Mouse (Mus musculus) limb, embryonic 11.5 days (tissue): ENCODE results near the gene Mipol1. TPM values are rescaled to one million over a fixed set of nuclear protein-coding genes. Genes with fewer than 3 reads are reported as not detected.

Source experiments
- ATAC-seq: fragments of 200-750 bp; cut with Nextera tagmentation; 2 replicates; pipeline ENCODE4 v1.8.0; 2017; ENCODE audit warnings: low read depth; ENCODE audit not compliant: insufficient number of reproducible peaks, low FRiP score, low TSS enrichment
- DNase-seq: peaks from one replicate; pipeline ENCODE4 v3.0.0-alpha.2; 2015; ENCODE audit warnings: low spot score
- H3K27ac ChIP-seq: fragments of 300-500 bp; sonication (generic); replicated peaks from 2 replicates; pipeline ENCODE4 v1.5.1; 2014; ENCODE audit warnings: low read depth, mild to moderate bottlenecking, low read length
- H3K27me3 ChIP-seq: fragments of 300-500 bp; sonication (generic); 2 replicates; pipeline ENCODE4 v1.6.1; 2014; ENCODE audit warnings: mild to moderate bottlenecking, low read length, mixed read lengths; ENCODE audit not compliant: control insufficient read depth, insufficient read depth
- H3K36me3 ChIP-seq: fragments of 300-500 bp; sonication (generic); 2 replicates; pipeline ENCODE4 v1.6.1; 2014; ENCODE audit warnings: mild to moderate bottlenecking, low read length, moderate library complexity, mixed read lengths; ENCODE audit not compliant: control insufficient read depth, insufficient read depth
- H3K4me1 ChIP-seq: fragments of 300-500 bp; sonication (generic); 2 replicates; pipeline ENCODE4 v1.6.1; 2014; ENCODE audit warnings: low read length, mixed read lengths; ENCODE audit not compliant: control insufficient read depth, insufficient read depth
- H3K4me2 ChIP-seq: fragments of 300-500 bp; sonication (generic); 2 replicates; pipeline ENCODE4 v1.6.1; 2014; ENCODE audit warnings: low read depth, mild to moderate bottlenecking, moderate library complexity; ENCODE audit not compliant: severe bottlenecking
- H3K4me3 ChIP-seq: fragments of 300-500 bp; sonication (generic); 2 replicates; pipeline ENCODE4 v1.5.1; 2014; ENCODE audit warnings: low read depth, low read length
- H3K9ac ChIP-seq: fragments of 300-500 bp; sonication (generic); 2 replicates; pipeline ENCODE4 v1.6.1; 2014; ENCODE audit warnings: mild to moderate bottlenecking, low read length
- H3K9me3 ChIP-seq: fragments of 300-500 bp; sonication (generic); 2 replicates; pipeline ENCODE4 v1.6.1; 2016; ENCODE audit warnings: low read length; ENCODE audit not compliant: control insufficient read depth
- WGBS: fragments of 180-500 bp; shearing (Covaris S2); extraction: QIAGEN DNeasy Blood & Tissue Kit; methylation state at CpG from one replicate; pipeline ENCODE4 v1.1.7; 2014; 5-methylcytosine and 5-hydroxymethylcytosine counted together
- polyA plus RNA-seq: library from polyadenylated mRNA; unstranded; fragments of >200 nt; fragmentation: Nextera tagmentation; extraction: Ambion mirVana; gene quantifications from 2 replicates; pipeline ENCODE4 v1.2.1, GENCODE M21; 2014

Gene Mipol1
- polyA plus RNA-seq, 1 experiment from 2014 or later, result 9.1 TPM

DNA sequence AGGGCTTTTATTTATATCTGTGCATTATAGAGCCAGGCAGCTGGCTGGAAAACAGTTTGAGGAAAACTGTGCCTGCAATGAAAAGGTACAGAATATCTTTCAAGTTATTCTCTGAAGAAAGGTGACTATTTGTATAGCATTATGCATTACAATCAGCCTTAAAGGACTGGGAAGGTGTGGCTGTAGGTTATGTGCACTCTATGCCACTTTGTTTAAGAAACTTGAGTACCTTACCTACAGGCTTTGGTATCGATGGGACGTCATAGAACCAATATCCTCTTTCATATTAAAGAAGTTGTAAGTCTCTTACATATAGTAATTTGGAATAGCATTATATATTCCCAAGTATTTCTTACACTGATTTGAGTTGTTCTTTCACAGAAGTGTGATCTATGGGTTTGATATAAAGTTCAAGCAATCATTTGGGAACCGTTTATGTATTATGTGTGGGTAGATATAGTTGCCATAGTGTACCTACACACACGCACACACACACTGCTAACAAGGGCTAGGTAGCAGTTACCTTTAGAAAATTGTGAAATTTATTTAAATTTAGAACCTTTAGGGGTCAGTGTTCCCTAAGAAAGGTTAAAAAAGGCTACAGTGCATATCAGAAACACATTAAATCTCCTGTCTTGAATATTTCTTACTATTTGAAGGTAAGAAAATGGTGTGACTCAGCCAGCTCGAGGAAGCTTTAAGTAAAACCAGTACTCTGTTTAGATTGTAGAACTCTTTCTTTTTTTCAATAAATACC lies 55.3 kb downstream of the Mipol1 start:
- WGBS, result 85% methylated on average over 5 of the region's 5 CpGs
- no peak for ATAC-seq

DNA sequence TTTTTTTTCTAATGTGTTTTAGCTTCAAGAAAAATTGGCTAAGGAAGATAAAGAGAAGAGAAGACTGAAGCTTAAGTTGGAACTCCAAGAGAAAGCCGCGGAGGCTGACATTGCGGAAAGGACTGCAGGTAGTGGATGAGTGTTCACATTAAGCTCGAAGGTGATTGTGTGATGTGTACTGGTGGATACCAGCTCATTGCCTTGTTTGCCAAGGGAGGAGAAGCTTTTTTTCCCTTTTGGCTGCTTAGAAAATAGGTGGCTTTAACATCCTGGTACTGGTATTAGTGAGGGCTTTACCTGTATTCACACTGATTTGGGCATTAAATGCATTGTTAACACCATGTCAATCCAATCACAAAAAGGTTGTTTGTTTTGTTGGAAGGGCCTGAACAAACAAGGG lies 77.1 kb downstream of the Mipol1 start:
- no peak overlapping the region for H3K4me2 ChIP-seq
- H3K9ac ChIP-seq, result no peak overlapping the region
- H3K9me3 ChIP-seq, result no peaks in the 10 kb centered on the region
- H3K27ac ChIP-seq, result no peak overlapping the region
- DNase-seq, result no peak
- H3K4me1 ChIP-seq, result no peaks in the 10 kb centered on the region
- ATAC-seq, result no peak
- H3K27me3 ChIP-seq, result no peaks in the 10 kb centered on the region
- 95% methylated on average over 4 of the region's 4 CpGs for WGBS
- H3K36me3 ChIP-seq, result no peaks in the 10 kb centered on the region
- no peak overlapping the region for H3K4me3 ChIP-seq

More for the DNA sequence above, 55.3 kb downstream of the Mipol1 start:
- no peaks in the 10 kb centered on the region for H3K4me1 ChIP-seq
- DNase-seq, result no peak
- no peaks in the 10 kb centered on the region for H3K36me3 ChIP-seq
- no peaks in the 10 kb centered on the region for H3K9me3 ChIP-seq
- no peak overlapping the region for H3K4me3 ChIP-seq
- H3K4me2 ChIP-seq, result no peak overlapping the region
- no peak overlapping the region for H3K9ac ChIP-seq
- no peaks in the 10 kb centered on the region for H3K27me3 ChIP-seq
- H3K27ac ChIP-seq, result no peak overlapping the region

DNA sequence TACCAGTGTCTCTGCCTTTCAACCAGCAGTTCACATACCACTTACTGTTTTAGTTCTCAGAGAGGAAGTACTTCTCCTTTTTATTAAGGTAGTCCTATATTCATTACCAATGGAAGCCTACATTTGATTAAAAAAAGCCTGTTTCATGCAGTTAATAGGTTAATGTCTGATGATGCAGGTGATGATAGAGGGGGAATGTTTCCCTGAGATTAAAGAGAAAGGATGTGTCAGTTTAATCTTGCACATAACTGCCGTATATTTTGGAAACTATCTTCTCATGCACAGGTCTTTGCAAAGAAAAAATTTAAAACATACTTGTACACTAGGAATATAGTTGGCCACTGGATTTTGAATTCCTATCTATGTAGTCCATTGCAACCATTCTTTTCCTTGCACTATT lies 77.5 kb downstream of the Mipol1 start:
- no peak overlapping the region for H3K27ac ChIP-seq
- WGBS, result 96% methylated on average over 1 of the region's 1 CpGs
- H3K36me3 ChIP-seq, result no peaks in the 10 kb centered on the region
- H3K4me1 ChIP-seq, result no peaks in the 10 kb centered on the region
- H3K4me3 ChIP-seq, result no peak overlapping the region
- DNase-seq (no peak), ATAC-seq (no peak)
- no peak overlapping the region for H3K9ac ChIP-seq
- no peaks in the 10 kb centered on the region for H3K27me3 ChIP-seq
- H3K4me2 ChIP-seq, result no peak overlapping the region
- no peaks in the 10 kb centered on the region for H3K9me3 ChIP-seq

DNA sequence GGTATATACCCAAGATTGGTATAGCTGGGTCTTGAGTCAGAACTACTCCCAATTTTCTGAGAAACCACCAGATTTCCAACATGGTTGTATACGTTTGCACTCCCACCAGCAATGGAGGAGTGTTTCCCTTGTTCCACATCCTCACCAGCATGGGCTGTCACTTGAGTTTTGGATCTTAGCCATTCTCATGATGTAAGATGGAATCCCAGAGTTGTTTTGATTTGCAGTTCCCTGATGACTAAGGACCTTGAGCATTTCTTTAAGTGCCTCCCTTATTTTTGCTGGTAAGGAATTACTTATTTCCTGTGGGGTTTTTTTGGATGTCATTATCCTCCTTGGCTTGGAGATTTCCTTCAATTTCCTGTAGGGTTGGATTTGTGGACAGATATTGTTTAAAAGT lies 108.8 kb downstream of the Mipol1 start:
- H3K27me3 ChIP-seq, result no peaks in the 10 kb centered on the region
- H3K4me2 ChIP-seq, result no peak overlapping the region
- no peaks in the 10 kb centered on the region for H3K4me1 ChIP-seq
- DNase-seq (no peak), ATAC-seq (no peak)
- WGBS, result 87% methylated on average over 1 of the region's 1 CpGs
- H3K9me3 ChIP-seq, result no peaks in the 10 kb centered on the region
- no peak overlapping the region for H3K4me3 ChIP-seq
- no peak overlapping the region for H3K9ac ChIP-seq
- no peak overlapping the region for H3K27ac ChIP-seq
- no peaks in the 10 kb centered on the region for H3K36me3 ChIP-seq

DNA sequence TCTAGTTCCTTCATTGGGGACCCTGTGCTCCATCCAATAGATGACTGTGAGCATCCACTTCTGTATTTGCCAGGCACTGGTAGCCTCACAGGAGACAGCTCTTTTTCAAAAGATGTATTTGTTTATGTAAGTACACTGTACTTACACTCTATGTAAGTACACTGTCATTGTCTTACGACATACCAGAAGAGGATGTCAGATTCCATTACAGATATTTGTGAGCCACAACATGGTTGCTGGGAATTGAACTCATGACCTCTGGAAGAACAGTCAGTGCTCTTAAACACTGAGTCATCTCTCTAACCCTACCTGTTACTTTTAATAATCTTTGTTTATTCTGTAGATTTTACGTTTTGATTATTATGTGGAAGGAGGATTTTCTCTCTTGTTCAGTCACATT lies 109.9 kb downstream of the Mipol1 start:
- Histone ChIP-seq H3K4me3 (no peak overlapping the region), H3K27me3 (no peaks in the 10 kb centered on the region), H3K9me3 (no peaks in the 10 kb centered on the region), H3K4me1 (no peaks in the 10 kb centered on the region), H3K27ac (no peak overlapping the region), H3K4me2 (no peak overlapping the region), H3K36me3 (no peaks in the 10 kb centered on the region), H3K9ac (no peak overlapping the region)
- no peak for DNase-seq
- WGBS, result 90% methylated on average over 2 of the region's 2 CpGs
- no peak for ATAC-seq

DNA sequence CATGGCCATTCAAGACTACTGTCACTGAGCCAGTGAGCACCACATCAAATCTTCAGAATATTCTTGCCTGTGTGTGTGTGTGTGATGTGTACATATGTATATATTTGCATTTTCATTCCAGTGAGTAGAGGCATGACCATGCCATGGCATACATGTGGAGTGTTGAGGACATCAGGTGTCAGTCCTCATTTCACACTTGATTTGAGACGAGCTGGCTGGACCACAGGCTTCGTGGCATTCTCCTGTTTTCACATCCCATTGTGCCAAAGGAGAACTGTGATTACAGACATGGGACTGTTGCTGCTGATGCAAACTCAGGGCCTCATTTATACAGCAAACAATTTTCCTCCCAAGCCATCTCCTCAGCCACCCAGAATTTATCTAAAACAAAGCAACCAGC lies 132.5 kb downstream of the Mipol1 start:
- Histone ChIP-seq H3K9me3 (no peaks in the 10 kb centered on the region), H3K4me3 (no peak overlapping the region), H3K36me3 (no peaks in the 10 kb centered on the region), H3K9ac (no peak overlapping the region), H3K27ac (no peak overlapping the region), H3K4me1 (no peaks in the 10 kb centered on the region), H3K27me3 (no peaks in the 10 kb centered on the region), H3K4me2 (no peak overlapping the region)
- DNase-seq (no peak), ATAC-seq (no peak)
- WGBS, result 80% methylated on average over 2 of the region's 2 CpGs

DNA sequence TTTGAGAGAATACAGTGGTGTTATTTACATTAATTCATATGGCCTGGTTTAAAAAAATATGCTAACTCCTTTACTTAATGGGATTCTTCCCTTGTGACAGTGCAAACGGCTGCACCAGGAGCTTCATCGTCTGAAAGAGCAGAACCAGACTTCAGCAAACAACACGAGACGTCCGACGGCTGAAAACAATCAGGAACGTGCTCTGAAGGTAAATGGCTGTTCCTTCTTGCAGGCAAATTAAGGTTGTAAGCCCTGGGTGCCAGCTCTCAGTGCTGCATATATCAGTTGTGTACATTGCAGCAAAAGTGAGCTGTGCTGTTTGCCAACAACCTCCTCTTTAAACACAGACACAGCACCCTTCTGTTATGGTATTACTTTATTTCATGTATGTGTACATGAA lies 133.8 kb downstream of the Mipol1 start:
- ATAC-seq (no peak), DNase-seq (no peak)
- Histone ChIP-seq H3K36me3 (no peaks in the 10 kb centered on the region), H3K27ac (no peak overlapping the region), H3K9me3 (no peaks in the 10 kb centered on the region), H3K4me3 (no peak overlapping the region), H3K9ac (no peak overlapping the region), H3K27me3 (no peaks in the 10 kb centered on the region), H3K4me2 (no peak overlapping the region), H3K4me1 (no peaks in the 10 kb centered on the region)
- WGBS, result 67% methylated on average over 7 of the region's 7 CpGs

DNA sequence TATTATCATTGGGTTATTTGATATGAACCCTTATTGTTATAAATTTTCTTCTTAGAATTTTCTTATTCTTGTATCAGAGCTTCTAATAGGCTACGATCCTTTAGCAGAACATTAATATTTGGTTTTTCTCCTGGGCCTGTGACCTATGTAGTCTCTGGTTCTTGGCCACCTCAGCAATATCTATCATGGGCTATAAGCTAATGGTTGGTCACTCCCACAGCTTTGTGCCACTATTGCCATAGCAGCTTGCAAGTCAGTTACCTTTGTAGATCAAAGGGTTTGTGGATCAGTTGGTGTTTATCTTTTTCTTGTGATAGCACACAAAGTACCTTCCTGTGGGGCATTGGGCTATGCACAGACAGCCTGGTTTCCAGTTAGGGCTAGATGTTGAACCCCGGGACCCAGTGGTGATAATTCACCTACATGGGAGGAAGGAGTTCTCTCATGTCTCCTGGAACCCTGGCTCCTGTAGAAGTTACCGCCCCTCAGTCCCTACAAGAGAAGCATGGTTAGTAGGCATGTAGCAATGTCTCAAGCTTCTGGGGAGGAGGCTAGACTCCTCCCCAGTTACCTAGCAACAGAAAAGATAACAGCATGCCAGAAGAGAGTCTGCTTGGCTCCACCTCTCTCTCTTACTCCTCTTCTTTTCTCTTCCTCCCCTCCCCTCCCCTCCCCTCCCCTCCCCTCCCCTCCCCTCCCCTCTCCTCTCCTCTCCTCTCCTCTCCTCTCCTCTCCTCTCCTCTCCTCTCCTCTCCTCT lies 141.7 kb downstream of the Mipol1 start:
- H3K4me1 ChIP-seq, result no peaks in the 10 kb centered on the region
- H3K36me3 ChIP-seq, result no peaks in the 10 kb centered on the region
- 89% methylated on average over 3 of the region's 3 CpGs for WGBS
- DNase-seq (no peak), ATAC-seq (no peak)
- no peaks in the 10 kb centered on the region for H3K27me3 ChIP-seq
- no peak overlapping the region for H3K9ac ChIP-seq
- no peak overlapping the region for H3K4me2 ChIP-seq
- H3K27ac ChIP-seq, result no peak overlapping the region
- no peak overlapping the region for H3K4me3 ChIP-seq
- no peaks in the 10 kb centered on the region for H3K9me3 ChIP-seq
